Mouse (Mus musculus) layer of hippocampus, postnatal 10 days (tissue): ENCODE data around the gene Tgfbi. TPM values are rescaled to one million over a fixed set of nuclear protein-coding genes. Genes with fewer than 3 reads are reported as not detected.

ENCODE experiments used
- DNase-seq, 2 experiments: peaks; one replicate each; pipeline ENCODE4 v3.0.0; 2021; ENCODE audit warnings: low spot score in 2 of 2
- total RNA-seq, 2 experiments: library from RNA; stranded (reverse); gene quantifications; 2 replicates each; pipeline ENCODE4 v1.2.3; 2021

The Tgfbi gene
- total RNA-seq, 2 experiments from 2014 or later, result 3.9 to 4.1 TPM

DNA sequence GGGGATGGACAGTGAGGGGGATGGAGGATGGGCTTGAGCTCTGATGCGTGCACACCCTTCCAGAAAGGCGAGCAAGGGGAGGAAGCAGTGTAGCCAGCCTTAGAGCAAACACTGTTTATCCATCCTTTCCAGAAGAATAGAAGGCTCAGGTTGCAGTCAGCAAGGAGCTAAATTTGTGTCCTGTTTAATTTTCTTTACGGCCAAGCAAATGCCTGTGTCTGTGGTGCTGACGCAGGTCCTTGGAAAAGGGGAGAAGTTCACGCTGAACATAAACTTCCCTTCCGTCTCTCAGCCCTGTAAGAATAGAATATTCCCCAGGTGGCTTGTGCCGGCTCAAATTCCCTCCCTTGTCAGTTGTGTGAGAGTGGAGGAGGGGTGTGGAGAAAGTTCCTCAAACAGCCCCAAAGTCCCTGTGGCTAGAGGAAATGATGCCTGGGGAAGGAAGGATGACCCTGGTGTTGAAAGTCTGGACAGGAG, 24.9 kb downstream of the Tgfbi start:
- no peak for DNase-seq

- no peak for DNase-seq
These were observed 25.6 kb downstream of the Tgfbi start for GRCm38 (mm10) chr13:56634920-56635319.

- DNase-seq, result no peak
These were observed 27.7 kb downstream of the Tgfbi start for GRCm38 (mm10) chr13:56637027-56637426.

DNA sequence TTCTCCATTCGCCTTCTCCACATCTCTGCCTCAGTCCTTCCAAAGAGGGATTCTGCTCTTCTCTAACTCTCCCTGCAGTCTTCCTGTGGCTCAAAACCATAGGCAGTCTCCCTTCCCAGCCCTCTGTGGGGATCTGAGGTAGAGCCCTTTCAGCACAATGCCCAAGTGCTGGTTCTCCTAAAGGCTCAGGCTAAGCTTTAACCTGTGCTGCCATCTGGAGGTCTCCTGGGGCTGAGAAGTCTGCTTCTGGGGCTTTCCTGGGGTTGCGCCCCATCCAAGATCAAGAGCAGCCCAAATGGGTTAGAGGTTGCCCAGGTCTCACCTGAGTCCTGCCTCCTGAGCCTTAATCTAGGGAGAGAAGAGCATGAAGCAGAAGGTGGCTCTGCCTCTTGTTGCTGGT, 32.4 kb downstream of the Tgfbi start:
- peak; percentile 24 to 55 for DNase-seq

- DNase-seq, result no peak
These were observed 34.7 kb downstream of the Tgfbi start for GRCm38 (mm10) chr13:56644031-56644430.

DNA sequence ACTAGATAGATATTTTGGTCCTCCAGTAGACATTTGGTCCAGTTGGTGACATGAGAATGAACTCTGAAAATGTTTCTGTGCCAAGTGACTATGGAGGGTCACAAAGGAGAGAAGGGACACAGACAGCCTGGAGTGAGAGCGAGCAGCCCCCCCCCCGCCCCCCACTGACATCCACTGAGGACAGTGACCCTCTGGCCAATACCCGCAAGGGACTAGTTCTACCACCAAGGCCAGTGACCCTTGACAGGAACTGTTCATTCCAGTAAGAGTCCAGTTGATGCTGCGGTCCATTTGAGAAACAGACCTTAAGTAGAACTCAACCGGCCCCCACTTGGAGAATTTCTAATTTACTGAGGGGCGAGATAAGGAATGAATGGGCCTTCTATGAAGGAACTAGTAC, 36.4 kb downstream of the Tgfbi start:
- no peak for DNase-seq

DNA sequence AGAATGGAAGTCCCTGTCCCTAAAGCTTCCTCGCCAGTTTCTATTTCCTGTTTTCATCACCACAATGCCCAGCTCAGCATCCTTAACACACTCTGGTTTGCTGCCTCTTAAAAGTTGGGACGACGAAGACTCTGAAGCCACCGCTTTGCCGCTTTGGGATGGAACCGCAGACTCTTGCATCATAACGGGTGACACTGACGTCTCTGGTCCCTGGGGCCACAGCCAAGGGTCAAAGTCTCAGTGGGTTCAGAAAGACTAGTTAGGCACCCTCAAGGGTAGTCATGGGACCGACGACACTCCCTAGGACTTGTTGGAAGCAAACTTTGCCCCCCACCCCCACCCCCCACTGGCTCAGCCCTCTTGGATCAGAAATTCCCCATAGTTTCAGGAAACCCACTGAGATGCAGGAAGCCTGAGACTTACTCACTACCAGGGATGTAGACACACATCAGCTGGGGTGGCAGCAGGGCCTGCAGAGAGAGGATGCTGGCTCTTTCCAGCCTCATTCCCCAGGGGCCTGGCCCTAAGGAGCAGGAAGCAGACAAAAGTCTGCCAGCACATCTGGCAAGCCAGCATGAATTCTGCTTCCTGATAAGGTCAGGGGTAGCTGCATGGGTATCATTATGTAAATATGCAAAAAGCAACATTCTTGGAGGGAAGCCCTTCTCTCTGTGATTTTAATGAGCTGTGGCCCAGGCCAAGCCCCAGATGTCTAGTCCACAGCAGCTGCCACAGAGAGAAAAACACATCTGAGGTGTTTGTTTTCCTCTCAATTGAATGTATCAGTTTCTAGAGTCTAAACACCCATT, 38.5 kb downstream of the Tgfbi start:
- DNase-seq, result no peak

- no peak for DNase-seq
These were observed 40.7 kb downstream of the Tgfbi start for GRCm38 (mm10) chr13:56650020-56650419.

- DNase-seq, result no peak
These were observed 43.1 kb downstream of the Tgfbi start for GRCm38 (mm10) chr13:56652381-56652780.

DNA sequence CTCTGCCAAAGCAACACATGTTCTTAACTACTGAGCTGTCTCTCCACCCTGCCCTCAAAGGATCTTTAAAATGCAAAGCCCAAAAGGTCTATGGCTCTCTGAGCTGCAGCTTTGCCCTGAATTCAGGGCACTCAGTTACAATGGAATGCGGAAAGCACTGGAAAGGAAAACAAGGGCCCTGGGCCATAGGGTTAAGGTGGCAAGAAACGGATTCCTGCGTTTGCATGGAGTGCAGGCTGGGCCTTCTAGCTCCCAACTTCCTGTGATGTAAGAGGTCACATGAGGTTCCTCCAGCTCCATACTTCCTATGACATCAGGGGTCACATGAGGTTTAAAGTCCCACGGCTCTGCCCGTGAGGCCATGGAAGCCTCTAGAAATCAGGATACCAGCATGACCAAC, 44.9 kb downstream of the Tgfbi start:
- DNase-seq, result no peak

DNA sequence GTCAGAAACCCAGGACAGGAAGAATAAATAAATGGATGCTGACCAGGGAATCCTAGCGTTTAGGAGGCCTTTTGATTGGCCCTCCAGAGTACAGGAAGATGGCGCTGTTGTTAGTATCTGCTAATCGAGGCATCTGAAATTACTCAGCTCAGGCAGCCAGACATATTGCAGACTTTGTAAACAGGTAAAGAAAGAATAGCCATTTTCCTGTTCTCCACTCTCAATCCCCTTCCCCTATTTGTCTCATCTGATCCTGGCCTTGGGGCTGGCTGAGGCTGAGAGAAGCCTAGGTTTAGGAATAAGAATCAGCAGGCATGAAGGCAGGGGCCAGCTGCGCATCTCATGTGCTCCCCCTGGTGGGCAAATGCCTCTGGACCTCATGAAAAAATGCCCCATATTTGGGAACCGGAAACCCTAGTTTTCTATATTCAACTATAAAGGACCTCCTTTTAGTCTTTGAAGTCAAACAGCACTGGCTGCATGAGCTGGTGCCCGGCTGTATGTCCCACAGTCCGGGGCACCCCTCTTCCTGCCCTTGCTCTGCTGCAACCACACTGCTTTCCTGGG, 48.7 kb downstream of the Tgfbi start:
- DNase-seq, result peak; percentile 81 to 82

GRCm38 (mm10) chr13:56658931-56659330, 49.6 kb downstream of the Tgfbi start:
- no peak for DNase-seq

DNA sequence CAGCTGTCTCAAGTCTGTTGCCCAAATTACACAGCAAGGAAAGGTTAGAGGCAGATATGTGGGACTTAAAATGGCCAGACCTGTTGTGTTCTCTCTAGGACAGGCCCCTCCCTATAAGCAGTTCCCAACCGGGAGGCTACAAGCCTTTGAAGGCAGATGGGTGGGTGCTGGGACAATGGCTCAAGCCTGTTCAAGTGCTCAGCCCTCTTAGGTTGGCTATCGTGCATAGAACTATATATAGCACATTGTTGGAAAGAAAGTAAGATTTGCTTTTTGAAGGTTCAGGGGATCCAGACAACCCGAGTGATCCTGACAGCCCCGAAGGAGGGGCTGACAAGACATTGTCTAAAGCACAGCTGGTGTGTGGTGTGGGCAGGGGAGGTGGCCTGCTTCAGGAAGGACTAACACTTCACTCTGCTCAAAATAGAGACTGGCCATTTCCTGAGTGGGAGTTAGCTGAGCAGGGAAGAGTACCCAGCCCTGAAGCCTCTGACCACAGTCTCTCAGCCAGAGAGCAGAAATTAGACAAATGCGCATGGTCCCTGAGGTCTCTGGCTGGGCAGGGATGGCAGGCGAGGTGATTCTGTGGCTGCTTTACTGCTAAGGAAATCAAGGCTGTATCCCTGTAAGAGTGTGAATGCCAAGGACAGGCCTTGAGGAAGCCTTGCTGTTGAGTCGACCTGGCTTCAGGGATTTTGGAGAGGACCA, 52.7 kb downstream of the Tgfbi start:
- DNase-seq, result no peak

DNA sequence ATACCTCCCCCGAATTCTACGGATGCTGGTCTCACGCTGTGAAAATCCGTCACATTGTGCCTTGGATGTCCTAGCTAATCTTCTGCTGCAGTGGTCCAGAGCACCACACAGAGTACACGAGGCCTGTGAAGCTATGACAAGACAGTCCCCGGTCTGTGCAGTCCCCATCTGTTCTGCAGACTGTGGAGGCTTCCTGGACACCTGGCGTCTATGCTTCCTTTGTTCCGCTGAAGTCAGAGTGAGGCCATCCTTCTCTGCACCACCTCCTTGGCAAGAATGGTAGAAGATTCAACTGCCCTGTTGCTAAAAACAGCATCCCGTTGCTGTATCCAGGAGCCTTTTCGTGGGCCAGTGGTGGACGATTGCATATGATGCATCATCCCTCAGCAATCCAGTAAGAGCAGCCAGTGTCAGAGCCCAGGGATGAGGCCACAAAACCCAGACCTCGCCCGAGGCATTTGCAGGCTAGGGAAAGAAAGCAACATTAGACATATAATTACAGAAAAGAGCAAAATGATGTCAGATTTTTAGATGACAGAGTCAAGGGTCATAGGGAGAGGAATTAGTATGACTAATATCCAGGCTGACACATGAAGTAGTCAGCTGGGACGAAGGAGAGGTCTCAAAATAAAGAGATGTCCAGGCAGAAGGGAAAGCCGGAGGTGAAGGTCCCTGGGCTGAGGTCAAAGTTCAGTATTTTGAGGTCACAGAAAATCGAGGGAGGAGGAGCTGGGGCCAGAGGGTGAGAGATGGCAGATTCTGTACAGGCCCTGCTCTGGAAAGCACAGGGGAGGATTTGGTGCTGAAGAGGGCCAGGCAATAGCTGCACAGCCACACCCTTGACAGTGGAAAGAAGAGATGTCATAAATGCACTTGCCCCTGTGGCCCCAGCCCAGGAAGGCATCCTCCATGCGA, 55.2 kb downstream of the Tgfbi start:
- DNase-seq, result no peak

- DNase-seq, result no peak
These were observed 61.9 kb downstream of the Tgfbi start for GRCm38 (mm10) chr13:56671206-56671605.

- DNase-seq, result no peak
These were observed 68.4 kb downstream of the Tgfbi start for GRCm38 (mm10) chr13:56677731-56678130.

- no peak for DNase-seq
These were observed 69.0 kb downstream of the Tgfbi start for GRCm38 (mm10) chr13:56678188-56678787.

DNA sequence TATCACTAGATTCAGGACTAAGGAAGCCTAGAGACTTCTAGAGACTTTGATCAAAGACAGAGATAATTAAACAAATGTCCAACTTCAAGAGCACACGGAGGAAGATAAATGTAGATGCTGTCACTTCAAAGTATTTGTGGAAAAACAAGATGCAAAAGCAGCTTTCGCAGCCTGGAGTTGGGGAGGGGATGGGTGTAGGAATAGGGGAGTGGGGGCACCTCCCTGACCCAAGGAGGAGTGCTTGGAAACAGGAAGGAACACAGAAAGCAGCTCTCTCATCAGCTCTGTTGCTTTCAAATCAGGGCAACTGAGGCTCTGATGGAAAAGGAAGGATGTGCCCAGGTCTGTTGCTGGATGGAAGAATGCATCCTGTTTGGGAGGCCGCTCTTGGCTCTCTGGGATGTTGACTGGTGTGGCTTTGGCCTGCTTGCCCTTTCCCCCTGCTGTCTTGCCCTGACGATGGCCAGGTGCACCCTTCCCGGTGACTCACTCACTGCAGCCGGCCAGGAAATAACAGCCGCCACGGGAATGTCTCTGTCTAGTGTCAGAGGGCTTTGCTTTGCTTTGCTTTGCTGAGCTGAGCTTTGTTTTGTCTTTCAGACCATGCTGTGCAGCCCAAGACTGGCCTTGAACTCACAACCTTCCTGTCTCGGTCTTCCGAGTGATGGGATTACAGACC, 69.6 kb downstream of the Tgfbi start:
- no peak for DNase-seq

DNA sequence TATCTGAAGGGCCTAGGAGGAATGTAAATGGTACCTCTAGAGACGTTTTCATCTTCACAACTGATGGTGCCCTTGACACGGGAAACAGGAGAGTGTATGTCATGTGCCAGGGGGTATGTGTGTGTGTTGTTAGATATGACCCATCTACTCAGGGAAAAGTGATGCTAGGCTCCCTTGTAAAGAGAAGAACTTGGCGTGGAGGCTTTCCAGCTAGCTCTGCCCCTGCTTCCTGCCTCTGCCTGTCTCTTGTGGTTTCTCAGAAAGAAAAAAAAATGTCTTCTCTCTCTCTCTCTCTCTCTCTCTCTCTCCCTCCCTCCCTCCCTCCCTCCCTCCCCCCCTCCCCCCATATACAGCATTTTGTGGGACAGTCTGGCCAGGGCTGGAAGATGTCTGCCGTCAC, 72.6 kb downstream of the Tgfbi start:
- no peak for DNase-seq

- DNase-seq, result peak; percentile 48 to 67
These were observed 73.0 kb downstream of the Tgfbi start for GRCm38 (mm10) chr13:56682326-56682725.
